Mouse (Mus musculus) liver, embryonic 16.5 days (tissue): ENCODE data around the gene Zbtb1. TPM values are rescaled to one million over a fixed set of nuclear protein-coding genes. Genes with fewer than 3 reads are reported as not detected.

Experiments
- ATAC-seq: fragments of 200-750 bp; cut with Nextera tagmentation; 2 replicates; pipeline ENCODE4 v1.8.0; 2017; ENCODE audit warnings: low read depth, mild to moderate bottlenecking, moderate number of reproducible peaks, moderate library complexity
- H3K27ac ChIP-seq: fragments of 300-500 bp; sonication (generic); 2 replicates; pipeline ENCODE4 v1.5.1; 2014; ENCODE audit warnings: mild to moderate bottlenecking, low read length
- H3K27me3 ChIP-seq: fragments of 300-500 bp; sonication (generic); 2 replicates; pipeline ENCODE4 v1.6.1; 2014; ENCODE audit warnings: low read depth, low read length, mixed read lengths; ENCODE audit not compliant: control insufficient read depth, insufficient read depth
- H3K36me3 ChIP-seq: fragments of 300-500 bp; sonication (generic); 2 replicates; pipeline ENCODE4 v1.6.1; 2014; ENCODE audit warnings: mild to moderate bottlenecking; ENCODE audit not compliant: control insufficient read depth, insufficient read depth
- H3K4me1 ChIP-seq: fragments of 300-500 bp; sonication (generic); 2 replicates; pipeline ENCODE4 v1.6.1; 2014; ENCODE audit warnings: low read depth, low read length, mixed read lengths; ENCODE audit not compliant: control insufficient read depth
- H3K4me2 ChIP-seq: fragments of 300-500 bp; sonication (generic); 2 replicates; pipeline ENCODE4 v1.6.1; 2014; ENCODE audit warnings: low read depth, low read length, mixed read lengths
- H3K4me3 ChIP-seq: fragments of 300-500 bp; sonication (generic); 2 replicates; pipeline ENCODE4 v1.5.1; 2014; ENCODE audit warnings: low read depth, mild to moderate bottlenecking, low read length
- H3K9ac ChIP-seq: fragments of 300-500 bp; sonication (generic); 2 replicates; pipeline ENCODE4 v1.6.1; 2014; ENCODE audit warnings: low read depth, low read length
- H3K9me3 ChIP-seq: fragments of 300-500 bp; sonication (generic); replicated peaks from 2 replicates; pipeline ENCODE4 v1.6.1; 2016; ENCODE audit warnings: low read length; ENCODE audit not compliant: control insufficient read depth
- WGBS: fragments of 180-500 bp; shearing (Covaris S2); extraction: QIAGEN DNeasy Blood & Tissue Kit; methylation state at CpG from one replicate; pipeline ENCODE4 v1.1.7; 2014; ENCODE audit not compliant: insufficient replicate concordance; 5-methylcytosine and 5-hydroxymethylcytosine counted together
- polyA plus RNA-seq: library from polyadenylated mRNA; unstranded; fragments of >200 nt; fragmentation: Nextera tagmentation; extraction: Ambion mirVana; gene quantifications from 2 replicates; pipeline ENCODE4 v1.2.1, GENCODE M21; 2015

Gene Zbtb1
- polyA plus RNA-seq, 1 experiment from 2014 or later = 2.9 TPM

DNA sequence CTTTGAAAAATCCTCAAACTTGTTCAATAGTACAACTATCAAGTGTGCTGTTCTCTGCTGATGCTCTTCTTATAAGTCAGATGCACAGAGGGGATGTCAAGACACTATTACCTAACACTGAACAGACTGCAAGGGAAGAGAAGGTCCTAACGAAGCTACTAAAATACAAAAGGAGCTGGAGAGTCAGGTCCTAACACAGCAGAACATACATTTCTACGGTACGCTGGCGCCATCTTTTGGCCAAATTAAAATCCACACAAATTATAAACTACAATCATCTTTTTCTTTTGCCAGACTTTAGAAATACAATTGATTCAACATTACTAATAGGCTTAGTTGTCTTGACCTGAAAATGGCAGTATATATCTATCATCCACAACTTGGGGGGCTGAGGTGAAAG, 29.0 kb upstream of the Zbtb1 start:
- H3K27ac ChIP-seq = no peak overlapping the region
- no peaks in the 10 kb centered on the region for H3K9me3 ChIP-seq
- H3K4me2 ChIP-seq = no peak overlapping the region
- H3K4me3 ChIP-seq = no peak overlapping the region
- H3K4me1 ChIP-seq = no peaks in the 10 kb centered on the region
- ATAC-seq = no peak
- no peak overlapping the region for H3K9ac ChIP-seq
- H3K27me3 ChIP-seq = no peaks in the 10 kb centered on the region
- 2% methylated on average over 4 of the region's 4 CpGs for WGBS
- H3K36me3 ChIP-seq = no peaks in the 10 kb centered on the region

GRCm38 (mm10) chr12:76345759-76346455, 24.2 kb upstream of the Zbtb1 start:
- Histone ChIP-seq H3K9ac (no peak overlapping the region), H3K4me2 (no peak overlapping the region), H3K27me3 (no peaks in the 10 kb centered on the region), H3K36me3 (no peaks in the 10 kb centered on the region), H3K4me3 (no peak overlapping the region), H3K4me1 (no peaks in the 10 kb centered on the region), H3K9me3 (no peaks in the 10 kb centered on the region), H3K27ac (no peak overlapping the region)
- ATAC-seq = peak; percentile 56; the same call in 1 of the 2 replicates
- 65% methylated on average over 5 of the region's 6 CpGs for WGBS

DNA sequence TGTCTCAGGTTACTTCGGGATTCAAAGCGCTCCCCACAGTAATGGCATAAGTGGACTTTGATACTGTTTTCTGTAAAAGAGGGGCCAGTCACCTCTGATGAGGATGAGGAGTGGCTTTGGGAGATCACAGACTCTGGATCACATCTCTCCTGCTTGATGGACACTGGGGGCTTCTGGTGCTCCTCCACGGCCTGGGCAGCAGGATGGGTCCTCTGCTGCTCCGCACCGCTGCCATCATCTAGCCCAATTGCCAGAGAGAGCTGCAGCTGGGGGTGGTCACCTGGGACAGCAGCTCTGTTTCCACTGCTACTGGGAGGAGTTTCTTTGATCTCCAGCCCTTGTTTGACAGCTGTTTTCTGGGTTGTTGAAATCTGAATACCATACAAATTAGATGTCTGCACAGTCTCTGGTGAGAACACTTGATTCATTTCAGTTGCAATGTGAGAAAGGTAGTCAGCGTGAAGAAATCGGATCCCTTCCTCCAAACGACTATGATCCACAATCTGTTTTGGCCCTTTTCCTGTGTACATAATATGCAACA, 20.3 kb upstream of the Zbtb1 start:
- H3K4me2 ChIP-seq = no peak overlapping the region
- WGBS = 79% methylated on average over 8 of the region's 8 CpGs
- H3K27me3 ChIP-seq = no peaks in the 10 kb centered on the region
- no peaks in the 10 kb centered on the region for H3K9me3 ChIP-seq
- no peak for ATAC-seq
- no peak overlapping the region for H3K4me3 ChIP-seq
- H3K4me1 ChIP-seq = no peaks in the 10 kb centered on the region
- H3K27ac ChIP-seq = no peak overlapping the region
- H3K36me3 ChIP-seq = no peaks in the 10 kb centered on the region
- no peak overlapping the region for H3K9ac ChIP-seq

GRCm38 (mm10) chr12:76360868-76361267, 9.2 kb upstream of the Zbtb1 start:
- H3K27me3 ChIP-seq = no peaks in the 10 kb centered on the region
- peaks cover 20% of the 10 kb centered on the region for H3K4me1 ChIP-seq
- H3K9me3 ChIP-seq = no peaks in the 10 kb centered on the region
- 58% methylated on average over 1 of the region's 1 CpGs for WGBS
- no peak for ATAC-seq
- no peak overlapping the region for H3K9ac ChIP-seq
- no peak overlapping the region for H3K4me3 ChIP-seq
- no peak overlapping the region for H3K27ac ChIP-seq
- no peak overlapping the region for H3K4me2 ChIP-seq
- no peaks in the 10 kb centered on the region for H3K36me3 ChIP-seq

DNA sequence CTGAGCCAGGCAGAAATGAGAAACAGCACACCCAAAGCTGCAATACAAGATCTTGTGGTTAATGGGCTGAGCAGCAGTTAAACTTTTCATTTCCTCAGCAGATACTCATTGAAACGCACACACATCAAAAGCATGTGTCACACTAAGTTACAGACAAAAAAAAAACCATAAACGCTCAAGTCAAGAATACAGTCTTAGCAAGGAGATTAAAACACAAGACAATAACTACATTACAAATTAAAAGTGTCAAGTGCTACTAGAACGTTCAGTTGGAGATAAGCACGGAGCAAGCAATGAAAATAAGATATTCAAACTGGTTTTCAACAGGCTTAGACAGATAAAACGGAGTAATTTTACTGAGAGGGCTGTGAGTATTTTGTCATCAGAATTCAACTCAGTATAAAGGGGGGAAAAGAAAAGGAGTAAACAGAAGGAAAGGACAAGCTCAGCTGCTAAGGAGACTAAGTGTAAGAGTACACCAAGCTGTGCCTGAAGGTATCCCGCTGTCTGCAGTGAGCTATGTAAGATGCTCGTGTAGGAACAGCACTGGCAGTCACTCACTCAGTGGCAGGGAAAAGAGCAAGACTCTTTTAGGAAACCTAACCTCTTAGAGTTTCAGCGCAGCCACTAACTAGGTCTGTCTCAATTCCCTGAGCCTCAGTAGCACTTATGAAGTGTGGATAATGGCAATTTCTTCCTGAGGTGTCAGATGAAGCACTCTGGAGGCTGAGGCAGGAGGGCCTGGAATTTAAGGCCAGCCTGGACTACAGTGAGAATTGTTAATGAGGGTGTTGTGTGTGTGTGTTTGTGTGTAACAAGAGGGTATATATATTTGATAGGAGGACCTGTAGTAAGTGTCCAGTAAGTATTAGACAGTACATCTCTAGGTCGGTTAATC, 8.4 kb upstream of the Zbtb1 start:
- peak overlapping the region; percentile 9; the same call in 1 of the 2 replicates for H3K4me3 ChIP-seq
- peak overlapping the region; percentile 77 for H3K27ac ChIP-seq
- ATAC-seq = peak; percentile 62
- no peaks in the 10 kb centered on the region for H3K36me3 ChIP-seq
- WGBS = 24% methylated on average over 9 of the region's 9 CpGs
- H3K4me1 ChIP-seq = peaks cover 26% of the 10 kb centered on the region
- no peaks in the 10 kb centered on the region for H3K27me3 ChIP-seq
- peak overlapping the region; percentile 50 for H3K4me2 ChIP-seq
- H3K9me3 ChIP-seq = no peaks in the 10 kb centered on the region
- peak overlapping the region; percentile 50 for H3K9ac ChIP-seq

GRCm38 (mm10) chr12:76362303-76362676, 7.8 kb upstream of the Zbtb1 start:
- no peaks in the 10 kb centered on the region for H3K27me3 ChIP-seq
- peak overlapping the region; percentile 50 for H3K9ac ChIP-seq
- peak overlapping the region; percentile 9; the same call in 1 of the 2 replicates for H3K4me3 ChIP-seq
- peaks cover 31% of the 10 kb centered on the region for H3K4me1 ChIP-seq
- H3K27ac ChIP-seq = peak overlapping the region; percentile 77
- H3K36me3 ChIP-seq = no peaks in the 10 kb centered on the region
- no peaks in the 10 kb centered on the region for H3K9me3 ChIP-seq
- H3K4me2 ChIP-seq = peak overlapping the region; percentile 50
- 23% methylated on average over 9 of the region's 9 CpGs for WGBS
- 0 out of 2 replicates have a peak, but pooled peaks have one; percentile 17 for ATAC-seq

GRCm38 (mm10) chr12:76366276-76366675, 3.8 kb upstream of the Zbtb1 start:
- Histone ChIP-seq H3K9me3 (no peaks in the 10 kb centered on the region), H3K4me1 (peaks cover 44% of the 10 kb centered on the region), H3K36me3 (no peaks in the 10 kb centered on the region), H3K27ac (peak overlapping the region; percentile 25; the same call in 1 of the 2 replicates), H3K4me3 (no peak overlapping the region), H3K9ac (no peak overlapping the region), H3K4me2 (no peak overlapping the region), H3K27me3 (no peaks in the 10 kb centered on the region)
- 56% methylated on average over 3 of the region's 3 CpGs for WGBS
- no peak for ATAC-seq

- no peak for ATAC-seq
- WGBS = 13% methylated on average over 14 of the region's 14 CpGs
- peaks cover 45% of the 10 kb centered on the region for H3K4me1 ChIP-seq
- H3K27ac ChIP-seq = peak overlapping the region; percentile 96
- no peaks in the 10 kb centered on the region for H3K27me3 ChIP-seq
- H3K9me3 ChIP-seq = no peaks in the 10 kb centered on the region
- H3K9ac ChIP-seq = peak overlapping the region; percentile 96
- peak overlapping the region; percentile 89 for H3K4me2 ChIP-seq
- peak overlapping the region; percentile 90 for H3K4me3 ChIP-seq
- no peaks in the 10 kb centered on the region for H3K36me3 ChIP-seq
These were observed 2.7 kb upstream of the Zbtb1 start for GRCm38 (mm10) chr12:76367096-76367995.
